Mouse (Mus musculus): ENCODE data around the gene Tbc1d8. TPM values are rescaled to one million over a fixed set of nuclear protein-coding genes. Genes with fewer than 3 reads are reported as not detected.
A peak's percentile ranks its signal among the peaks of the same experiment; 100 is the strongest.

Gene Tbc1d8
- total RNA-seq, 2 experiments from 2014 or later = 10.6 to 14.3 TPM

GRCm38 (mm10) chr1:39471298-39471902 lies 7.2 kb downstream of the Tbc1d8 start:
- Histone ChIP-seq H3K27ac (no peak overlapping the region), H3K4me3 (no peak overlapping the region)
- DNase-seq (ENCODE audit: low spot score in 2 of 2) = no peak
- no peak for TF ChIP-seq CTCF (conservative IDR thresholded peaks at IDR 0.05)

DNA sequence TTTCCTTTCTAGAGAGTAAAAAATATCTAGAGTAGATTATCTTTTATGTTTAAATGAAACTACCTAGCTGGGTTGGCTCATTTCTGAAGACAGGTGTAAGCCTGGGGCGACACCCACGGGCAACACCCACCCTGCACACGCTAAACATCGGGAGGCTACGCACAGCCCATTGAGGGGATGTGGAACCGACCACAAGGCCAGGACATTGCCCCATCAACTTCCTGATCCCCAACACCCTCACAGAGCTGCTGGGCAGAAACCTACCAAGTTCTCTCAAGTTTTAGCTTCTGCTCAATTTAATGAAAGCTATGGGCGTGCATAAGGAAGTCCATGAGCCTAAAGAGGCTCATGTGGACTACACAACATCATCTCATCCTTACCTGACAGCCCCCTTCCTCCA lies 9.6 kb downstream of the Tbc1d8 start:
- no peak overlapping the region for H3K27ac ChIP-seq
- DNase-seq (ENCODE audit: low spot score in 2 of 2) = no peak
- H3K4me3 ChIP-seq = no peak overlapping the region
- TF ChIP-seq CTCF (conservative IDR thresholded peaks at IDR 0.05) = no peak

DNA sequence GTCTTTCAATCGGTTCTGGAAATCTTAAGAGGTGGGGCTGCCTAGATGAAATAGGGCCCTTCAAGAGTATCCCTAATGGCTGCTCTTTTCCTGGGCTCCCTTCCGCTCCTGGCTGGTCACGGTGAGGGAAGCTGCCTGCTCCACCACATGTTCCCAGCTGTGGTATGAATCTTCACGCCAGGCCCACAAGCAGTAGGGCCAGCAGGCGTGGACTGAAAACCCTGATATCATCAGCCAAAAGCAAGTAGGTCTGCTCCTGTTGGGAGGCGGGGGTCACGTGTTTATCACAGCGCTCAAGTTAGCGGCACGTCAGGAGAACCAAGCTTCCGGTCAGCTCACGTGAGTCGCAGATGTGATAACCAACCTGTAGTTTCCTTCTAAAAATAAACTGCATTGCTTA lies 12.0 kb downstream of the Tbc1d8 start:
- no peak for TF ChIP-seq CTCF (conservative IDR thresholded peaks at IDR 0.05)
- no peak for DNase-seq (ENCODE audit: low spot score in 2 of 2)
- H3K27ac ChIP-seq = no peak overlapping the region
- H3K4me3 ChIP-seq = no peak overlapping the region

DNA sequence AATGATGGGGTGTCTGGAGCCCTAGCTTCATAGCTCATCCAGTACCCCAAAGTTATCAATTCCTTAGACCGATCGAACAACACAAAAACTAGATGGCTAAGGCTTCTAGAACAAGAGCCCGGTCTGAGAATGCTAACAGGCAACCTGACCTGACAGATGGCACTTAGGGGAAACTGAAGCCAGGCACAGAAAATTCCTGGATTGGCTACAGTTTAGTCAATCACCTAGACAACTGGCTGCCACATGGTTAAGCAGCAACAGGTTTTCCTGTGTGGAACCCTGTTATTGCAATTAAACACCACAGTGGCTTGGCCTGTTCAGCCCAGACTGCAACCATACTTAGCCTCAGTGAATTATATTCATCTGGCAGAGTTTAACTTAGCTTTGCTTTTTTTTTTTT lies 13.8 kb downstream of the Tbc1d8 start:
- TF ChIP-seq CTCF (conservative IDR thresholded peaks at IDR 0.05) = no peak
- H3K27ac ChIP-seq = no peak overlapping the region
- no peak for DNase-seq (ENCODE audit: low spot score in 2 of 2)
- H3K4me3 ChIP-seq = no peak overlapping the region

GRCm38 (mm10) chr1:39462937-39463444 lies 15.6 kb downstream of the Tbc1d8 start:
- no peak for TF ChIP-seq CTCF (conservative IDR thresholded peaks at IDR 0.05)
- no peak for DNase-seq (ENCODE audit: low spot score in 2 of 2)
- H3K27ac ChIP-seq = no peak overlapping the region
- no peak overlapping the region for H3K4me3 ChIP-seq

GRCm38 (mm10) chr1:39462036-39462435 lies 16.5 kb downstream of the Tbc1d8 start:
- Histone ChIP-seq H3K4me3 (no peak overlapping the region), H3K27ac (no peak overlapping the region)
- no peak for TF ChIP-seq CTCF (conservative IDR thresholded peaks at IDR 0.05)
- DNase-seq (ENCODE audit: low spot score in 2 of 2) = peak in 1 of 2 experiments; percentile 32

- DNase-seq (ENCODE audit: low spot score in 2 of 2) = no peak
- TF ChIP-seq CTCF (conservative IDR thresholded peaks at IDR 0.05) = no peak
- Histone ChIP-seq H3K4me3 (no peak overlapping the region), H3K27ac (no peak overlapping the region)
Observed at GRCm38 (mm10) chr1:39460495-39460894, 18.1 kb downstream of the Tbc1d8 start.

DNA sequence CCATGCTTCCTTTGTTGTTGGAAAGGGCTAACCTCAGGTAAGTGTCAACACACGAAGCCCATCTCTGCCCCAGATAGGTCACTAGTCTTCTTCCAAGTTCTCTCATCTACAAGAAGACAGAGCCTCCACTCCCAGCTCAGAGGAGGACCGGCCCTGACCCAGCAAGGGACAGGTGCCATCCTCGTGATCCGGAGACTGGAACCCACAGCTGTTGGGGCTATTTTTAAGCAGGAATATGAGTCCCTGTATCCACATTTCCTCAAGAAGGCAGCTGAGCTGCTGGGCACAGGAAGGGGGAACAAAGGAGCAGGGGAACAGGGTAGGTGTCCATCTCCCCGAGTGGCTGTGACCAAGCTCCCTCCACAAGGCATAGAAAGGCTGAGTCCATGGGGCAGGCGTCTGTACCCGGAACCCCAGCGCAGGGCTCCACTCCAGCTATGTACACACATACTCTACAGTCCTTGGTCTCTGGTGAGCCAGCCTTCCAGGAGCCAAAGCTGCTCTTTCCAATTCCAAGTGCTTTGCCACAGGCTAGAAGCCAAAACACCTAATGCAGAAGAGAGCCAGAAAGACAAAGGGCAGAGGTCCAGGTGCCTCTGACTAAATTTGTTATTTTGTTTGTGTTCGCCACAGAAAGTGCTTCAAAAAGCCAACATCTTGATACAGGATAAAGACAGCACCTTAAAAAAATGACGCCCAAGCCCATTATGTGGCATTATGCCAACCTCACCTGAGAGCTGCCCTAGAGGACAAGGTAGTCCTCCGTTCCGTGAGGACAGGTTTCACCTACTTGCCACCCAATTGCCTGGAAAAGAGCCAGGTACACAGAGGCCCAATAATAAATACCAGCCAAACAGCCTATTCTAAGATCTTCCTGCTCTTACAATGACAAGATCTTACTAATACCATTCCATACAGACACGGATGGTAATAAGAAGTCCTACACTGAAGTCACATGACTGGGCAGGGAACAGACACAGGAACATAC lies 20.4 kb downstream of the Tbc1d8 start:
- no peak for TF ChIP-seq CTCF (conservative IDR thresholded peaks at IDR 0.05)
- no peak overlapping the region for H3K27ac ChIP-seq
- no peak overlapping the region for H3K4me3 ChIP-seq
- DNase-seq (ENCODE audit: low spot score in 2 of 2) = no peak

DNA sequence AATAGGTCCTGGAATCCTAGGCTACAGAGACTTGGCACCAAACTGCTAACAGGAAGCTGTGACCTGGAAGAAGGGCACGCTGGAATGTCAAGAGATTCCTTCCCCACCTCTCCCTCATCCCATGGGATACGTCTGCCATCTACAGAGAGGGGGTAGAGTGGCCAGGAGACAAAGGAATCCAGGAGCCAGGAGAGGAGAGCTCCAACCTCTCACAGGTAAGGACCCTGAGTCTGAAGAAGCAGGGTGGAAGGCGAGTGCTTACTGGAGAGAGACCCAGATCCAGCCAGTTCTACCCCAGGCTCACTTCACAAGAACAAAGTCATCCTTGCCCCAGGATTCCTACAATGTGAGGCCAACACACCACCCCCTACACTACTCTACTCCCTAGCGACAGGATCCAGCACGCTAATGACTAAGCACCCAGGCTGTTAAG lies 22.1 kb downstream of the Tbc1d8 start:
- no peak overlapping the region for H3K27ac ChIP-seq
- no peak for TF ChIP-seq CTCF (conservative IDR thresholded peaks at IDR 0.05)
- DNase-seq (ENCODE audit: low spot score in 2 of 2) = no peak
- H3K4me3 ChIP-seq = no peak overlapping the region

GRCm38 (mm10) chr1:39455350-39456023 lies 23.1 kb downstream of the Tbc1d8 start:
- DNase-seq (ENCODE audit: low spot score in 2 of 2) = no peak
- no peak for TF ChIP-seq CTCF (conservative IDR thresholded peaks at IDR 0.05)
- H3K27ac ChIP-seq = no peak overlapping the region

DNA sequence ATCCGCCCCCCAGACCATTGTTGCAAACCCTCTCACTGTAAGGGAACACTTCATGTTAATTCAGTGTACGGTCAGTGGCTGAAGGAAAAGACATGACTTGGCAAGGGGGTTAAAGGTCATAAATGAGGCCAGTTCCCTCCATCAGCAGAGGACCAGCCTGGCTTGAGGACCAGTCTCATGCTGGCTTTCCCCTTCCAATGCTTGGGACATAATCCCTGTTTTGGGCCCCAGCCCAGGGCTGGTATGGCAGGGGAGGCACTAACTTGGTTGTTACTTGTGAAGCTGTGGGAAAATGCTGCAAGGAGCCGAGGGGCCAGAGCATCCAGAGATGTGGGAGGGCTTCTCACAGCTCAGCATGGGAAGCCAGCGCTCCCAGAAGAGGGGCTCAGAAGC lies 23.8 kb downstream of the Tbc1d8 start:
- no peak for TF ChIP-seq CTCF (conservative IDR thresholded peaks at IDR 0.05)
- DNase-seq (ENCODE audit: low spot score in 2 of 2) = no peak
- no peak overlapping the region for H3K4me3 ChIP-seq
- no peak overlapping the region for H3K27ac ChIP-seq

More at GRCm38 (mm10) chr1:39455350-39456023, 23.1 kb downstream of the Tbc1d8 start:
- no peak overlapping the region for H3K4me3 ChIP-seq

DNA sequence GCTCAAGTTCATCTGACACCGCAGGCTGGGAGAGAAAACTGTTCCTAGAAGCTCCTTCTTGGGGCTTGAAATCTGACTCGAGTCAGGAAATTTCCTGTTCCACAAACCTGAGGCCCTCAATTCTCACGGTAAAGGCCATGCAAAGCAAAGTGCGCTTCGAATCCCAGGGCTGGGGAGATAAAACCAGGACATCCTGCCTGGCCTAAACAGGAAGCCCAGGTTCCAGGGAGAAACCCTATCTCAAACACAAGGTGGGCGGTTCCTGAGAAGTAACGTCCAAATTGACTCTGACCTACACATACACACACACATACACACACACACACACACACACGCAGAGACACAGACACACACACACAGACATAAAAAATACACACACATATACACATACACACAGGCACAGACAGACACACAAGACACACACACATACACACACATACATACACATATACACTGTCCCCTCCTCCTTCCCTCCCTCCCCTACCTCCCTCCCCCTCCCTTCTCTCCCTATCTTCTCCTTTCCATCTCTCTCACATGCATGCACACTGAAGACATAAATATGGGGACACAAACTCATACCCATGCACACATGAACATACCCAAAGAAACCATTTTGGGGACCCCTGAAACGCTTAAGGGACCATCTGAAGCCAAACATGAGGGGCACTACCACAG lies 24.3 kb downstream of the Tbc1d8 start:
- Histone ChIP-seq H3K4me3 (no peak overlapping the region), H3K27ac (no peak overlapping the region)
- no peak for DNase-seq (ENCODE audit: low spot score in 2 of 2)
- TF ChIP-seq CTCF (conservative IDR thresholded peaks at IDR 0.05) = no peak
